Mouse (Mus musculus): ENCODE results near the gene Arnt2. TPM values are rescaled to one million over a fixed set of nuclear protein-coding genes. Genes with fewer than 3 reads are reported as not detected.
A peak's percentile ranks its signal among the peaks of the same experiment; 100 is the strongest.

Gene Arnt2
- total and polyA plus RNA-seq, 3 experiments, result 0.05 TPM; not detected in 2

DNA sequence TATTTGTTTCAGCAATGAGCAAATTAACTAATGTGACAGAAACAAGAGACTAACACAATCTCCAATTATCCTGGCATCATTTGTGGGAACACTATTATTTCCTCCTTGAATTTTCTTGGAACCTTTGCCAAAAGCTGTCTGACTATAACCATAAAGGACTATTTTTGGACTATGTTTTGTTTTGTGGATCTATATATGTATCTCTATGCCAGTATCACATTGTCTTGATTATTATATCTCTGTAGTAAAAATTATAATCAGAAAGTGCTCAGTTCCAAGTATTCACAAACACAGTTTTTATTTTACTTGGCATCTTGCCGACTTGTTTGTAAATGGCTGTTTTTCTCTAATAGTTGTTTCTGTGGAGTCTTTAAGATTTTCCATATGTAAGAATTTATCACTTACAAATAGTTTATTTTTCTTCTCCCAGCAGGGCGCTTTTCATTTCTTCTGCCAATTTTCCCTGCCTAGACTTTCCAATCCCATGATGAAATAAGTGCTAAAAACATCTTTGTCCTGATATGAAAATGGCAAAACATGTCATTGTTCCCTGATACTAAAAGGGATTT lies 32.5 kb upstream of the Arnt2 start:
- DNase-seq (ENCODE audit: low spot score) (no peak), ATAC-seq (ENCODE audit: extremely low read depth, insufficient number of reproducible peaks, low FRiP score, poor library complexity, severe bottlenecking) (no peak)
- no peak for TF ChIP-seq POLR2AphosphoS5 (IDR thresholded peaks at IDR 0.05; ENCODE audit: insufficient replicate concordance, low read depth, low read length)
- TF ChIP-seq GATA2 (IDR thresholded peaks at IDR 0.05; ENCODE audit: borderline replicate concordance, low read depth, low read length), result no peak
- no peak for TF ChIP-seq TAL1 (conservative IDR thresholded peaks at IDR 0.05; ENCODE audit: low read depth, low read length)
- no peak for TF ChIP-seq CTCF (IDR thresholded peaks at IDR 0.05; ENCODE audit: low read depth, low read length)
- TF ChIP-seq GATA1 (IDR thresholded peaks at IDR 0.05; ENCODE audit: borderline replicate concordance, low read length), result no peak
- Histone ChIP-seq H3K4me3 (ENCODE audit: low read depth, low read length) (no peak overlapping the region), H3K4me1 (ENCODE audit: insufficient read depth, low read depth, low read length) (no peaks in the 10 kb centered on the region), H3K9me3 (replicated peaks) (no peaks in the 10 kb centered on the region), H3K36me3 (replicated peaks) (no peaks in the 10 kb centered on the region), H3K27me3 (ENCODE audit: insufficient read depth, low read length) (no peaks in the 10 kb centered on the region)

DNA sequence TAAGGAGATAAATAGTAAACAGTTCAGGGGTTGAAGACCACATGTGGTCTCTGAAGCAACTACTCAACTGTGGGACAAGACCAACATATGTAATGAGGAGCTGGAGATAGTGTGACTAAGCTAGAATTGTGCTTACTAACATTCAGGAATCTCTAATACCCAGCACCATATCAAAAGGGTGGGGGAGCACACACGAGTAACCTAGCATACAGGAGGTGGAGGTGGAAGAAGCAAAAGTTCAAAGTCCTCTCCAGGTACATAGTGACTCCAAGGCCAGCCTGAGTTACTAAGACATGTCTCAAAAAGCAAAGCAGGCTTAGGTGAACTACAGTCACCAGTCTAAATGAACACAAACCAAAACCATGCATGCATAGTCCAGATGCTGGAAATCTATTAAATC lies 29.6 kb upstream of the Arnt2 start:
- no peaks in the 10 kb centered on the region for H3K27me3 ChIP-seq (ENCODE audit: insufficient read depth, low read length)
- H3K4me1 ChIP-seq (ENCODE audit: insufficient read depth, low read depth, low read length), result no peaks in the 10 kb centered on the region
- no peaks in the 10 kb centered on the region for H3K36me3 ChIP-seq (replicated peaks)
- ATAC-seq (ENCODE audit: extremely low read depth, insufficient number of reproducible peaks, low FRiP score, poor library complexity, severe bottlenecking) (no peak), DNase-seq (ENCODE audit: low spot score) (no peak)
- no peak overlapping the region for H3K4me3 ChIP-seq (ENCODE audit: low read depth, low read length)
- no peaks in the 10 kb centered on the region for H3K9me3 ChIP-seq (replicated peaks)
- TF ChIP-seq GATA2 (IDR thresholded peaks at IDR 0.05; ENCODE audit: borderline replicate concordance, low read depth, low read length), result no peak
- TF ChIP-seq POLR2AphosphoS5 (IDR thresholded peaks at IDR 0.05; ENCODE audit: insufficient replicate concordance, low read depth, low read length), result no peak
- no peak for TF ChIP-seq TAL1 (conservative IDR thresholded peaks at IDR 0.05; ENCODE audit: low read depth, low read length)
- no peak for TF ChIP-seq GATA1 (IDR thresholded peaks at IDR 0.05; ENCODE audit: borderline replicate concordance, low read length)
- no peak for TF ChIP-seq CTCF (IDR thresholded peaks at IDR 0.05; ENCODE audit: low read depth, low read length)

DNA sequence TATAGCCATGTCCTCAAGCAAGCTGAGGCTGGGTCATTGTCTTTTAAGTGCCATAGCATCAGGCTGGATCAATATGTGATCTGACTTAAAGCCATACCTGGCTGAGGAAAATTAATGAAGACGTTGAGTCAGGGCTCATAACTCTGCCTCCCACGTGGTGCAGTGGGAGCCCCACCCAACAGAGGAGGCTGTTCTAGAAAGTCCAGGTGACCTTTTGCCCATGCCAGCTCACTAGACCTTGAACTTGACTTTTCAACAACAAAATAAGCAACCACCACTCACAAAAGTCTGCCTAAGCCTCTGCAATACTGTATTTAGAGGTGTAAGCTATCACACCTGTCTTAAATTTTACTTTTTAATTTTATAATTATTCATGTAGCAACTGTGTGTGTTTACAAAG lies 24.9 kb upstream of the Arnt2 start:
- H3K27me3 ChIP-seq (ENCODE audit: insufficient read depth, low read length), result no peaks in the 10 kb centered on the region
- no peak for DNase-seq (ENCODE audit: low spot score)
- H3K4me1 ChIP-seq (ENCODE audit: insufficient read depth, low read depth, low read length), result no peaks in the 10 kb centered on the region
- no peak overlapping the region for H3K4me3 ChIP-seq (ENCODE audit: low read depth, low read length)
- H3K36me3 ChIP-seq (replicated peaks), result no peaks in the 10 kb centered on the region
- TF ChIP-seq CTCF (IDR thresholded peaks at IDR 0.05; ENCODE audit: low read depth, low read length) (no peak), TAL1 (conservative IDR thresholded peaks at IDR 0.05; ENCODE audit: low read depth, low read length) (no peak), GATA2 (IDR thresholded peaks at IDR 0.05; ENCODE audit: borderline replicate concordance, low read depth, low read length) (no peak), GATA1 (IDR thresholded peaks at IDR 0.05; ENCODE audit: borderline replicate concordance, low read length) (no peak), POLR2AphosphoS5 (IDR thresholded peaks at IDR 0.05; ENCODE audit: insufficient replicate concordance, low read depth, low read length) (no peak)
- ATAC-seq (ENCODE audit: extremely low read depth, insufficient number of reproducible peaks, low FRiP score, poor library complexity, severe bottlenecking), result no peak
- no peaks in the 10 kb centered on the region for H3K9me3 ChIP-seq (replicated peaks)

DNA sequence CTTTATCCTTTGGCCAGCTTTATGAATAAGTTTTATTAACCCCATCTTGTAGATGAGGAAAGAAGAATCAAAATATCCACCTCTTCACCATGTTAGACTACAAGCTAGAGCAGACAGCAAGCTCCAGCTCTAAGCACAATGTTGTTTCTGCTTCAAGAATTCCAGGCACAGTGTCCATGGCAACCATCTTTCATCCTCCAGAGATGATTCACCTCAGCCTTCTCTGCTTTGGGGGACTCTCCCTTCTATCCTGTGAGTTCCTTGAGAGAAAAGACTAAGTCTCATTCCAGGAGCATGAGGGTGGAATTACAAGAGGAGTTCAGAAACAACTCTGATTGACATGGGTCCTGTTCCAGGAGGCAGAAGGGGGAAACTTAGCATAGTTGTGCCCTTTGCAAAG lies 22.2 kb upstream of the Arnt2 start:
- TF ChIP-seq GATA2 (IDR thresholded peaks at IDR 0.05; ENCODE audit: borderline replicate concordance, low read depth, low read length) (no peak), CTCF (IDR thresholded peaks at IDR 0.05; ENCODE audit: low read depth, low read length) (no peak), TAL1 (conservative IDR thresholded peaks at IDR 0.05; ENCODE audit: low read depth, low read length) (no peak), GATA1 (IDR thresholded peaks at IDR 0.05; ENCODE audit: borderline replicate concordance, low read length) (no peak), POLR2AphosphoS5 (IDR thresholded peaks at IDR 0.05; ENCODE audit: insufficient replicate concordance, low read depth, low read length) (no peak)
- Histone ChIP-seq H3K27me3 (ENCODE audit: insufficient read depth, low read length) (no peaks in the 10 kb centered on the region), H3K36me3 (replicated peaks) (no peaks in the 10 kb centered on the region), H3K4me1 (ENCODE audit: insufficient read depth, low read depth, low read length) (no peaks in the 10 kb centered on the region), H3K4me3 (ENCODE audit: low read depth, low read length) (no peak overlapping the region), H3K9me3 (replicated peaks) (no peaks in the 10 kb centered on the region)
- DNase-seq (ENCODE audit: low spot score) (no peak), ATAC-seq (ENCODE audit: extremely low read depth, insufficient number of reproducible peaks, low FRiP score, poor library complexity, severe bottlenecking) (no peak)

DNA sequence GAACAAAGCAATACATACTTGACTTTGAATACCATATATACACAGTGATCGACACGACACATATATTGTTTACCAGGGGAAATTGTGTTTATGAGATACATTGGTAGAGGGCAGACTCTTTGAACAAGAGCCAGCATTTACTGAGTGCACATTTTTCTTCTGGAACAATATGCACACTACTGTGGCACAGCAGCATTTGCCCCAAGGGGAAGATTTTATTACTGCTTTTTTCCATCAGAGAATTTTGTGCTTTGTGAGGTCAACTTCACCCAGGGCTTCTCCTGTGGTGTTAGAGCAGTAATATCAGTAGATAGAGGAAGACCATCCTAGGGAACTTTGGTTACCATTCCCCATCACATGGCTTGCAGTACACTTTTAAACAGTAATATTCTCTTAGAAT lies 17.2 kb upstream of the Arnt2 start:
- Histone ChIP-seq H3K9me3 (replicated peaks) (no peaks in the 10 kb centered on the region), H3K4me3 (ENCODE audit: low read depth, low read length) (no peak overlapping the region), H3K36me3 (replicated peaks) (no peaks in the 10 kb centered on the region), H3K27me3 (ENCODE audit: insufficient read depth, low read length) (no peaks in the 10 kb centered on the region), H3K4me1 (ENCODE audit: insufficient read depth, low read depth, low read length) (no peaks in the 10 kb centered on the region)
- no peak for DNase-seq (ENCODE audit: low spot score)
- no peak for ATAC-seq (ENCODE audit: extremely low read depth, insufficient number of reproducible peaks, low FRiP score, poor library complexity, severe bottlenecking)
- TF ChIP-seq GATA1 (IDR thresholded peaks at IDR 0.05; ENCODE audit: borderline replicate concordance, low read length), result no peak
- no peak for TF ChIP-seq POLR2AphosphoS5 (IDR thresholded peaks at IDR 0.05; ENCODE audit: insufficient replicate concordance, low read depth, low read length)
- no peak for TF ChIP-seq TAL1 (conservative IDR thresholded peaks at IDR 0.05; ENCODE audit: low read depth, low read length)
- TF ChIP-seq GATA2 (IDR thresholded peaks at IDR 0.05; ENCODE audit: borderline replicate concordance, low read depth, low read length), result no peak
- no peak for TF ChIP-seq CTCF (IDR thresholded peaks at IDR 0.05; ENCODE audit: low read depth, low read length)

DNA sequence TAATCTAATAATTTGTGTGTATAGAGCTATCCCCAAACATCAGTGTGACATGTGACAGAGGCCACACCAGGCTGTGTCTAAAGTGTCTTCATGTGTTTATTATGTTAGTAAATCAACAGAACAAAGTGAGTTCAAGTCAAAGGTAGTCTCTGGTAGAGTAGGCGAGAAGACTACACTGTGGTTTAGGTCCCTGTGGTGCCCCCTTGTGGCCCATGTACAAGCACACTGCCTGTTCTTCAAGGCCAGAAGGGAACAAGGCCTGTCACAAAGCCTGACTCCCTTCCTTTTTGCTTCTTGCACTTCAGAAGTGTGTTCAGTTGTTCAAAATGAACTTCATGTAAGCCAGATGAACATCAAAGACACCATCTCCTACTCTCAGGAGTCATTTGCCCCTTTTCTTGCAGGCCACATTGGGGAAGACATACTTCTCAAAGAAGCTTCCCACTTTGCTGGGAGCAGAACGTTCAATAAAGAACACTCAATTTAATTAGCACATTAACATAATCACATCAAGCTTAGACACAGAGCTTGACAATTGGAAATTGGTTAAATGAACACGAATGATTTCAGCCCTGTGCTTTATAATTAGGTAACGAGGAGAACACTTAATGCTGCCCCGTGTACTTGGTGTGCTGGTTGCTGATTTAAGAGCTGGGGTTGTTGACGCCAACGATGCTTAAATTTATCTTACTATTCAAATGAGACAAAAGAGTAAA lies 14.9 kb upstream of the Arnt2 start:
- TF ChIP-seq TAL1 (conservative IDR thresholded peaks at IDR 0.05; ENCODE audit: low read depth, low read length) (no peak), CTCF (IDR thresholded peaks at IDR 0.05; ENCODE audit: low read depth, low read length) (0 out of 2 replicates have a peak, but pooled peaks have one; percentile 13), GATA2 (IDR thresholded peaks at IDR 0.05; ENCODE audit: borderline replicate concordance, low read depth, low read length) (no peak)
- ATAC-seq (ENCODE audit: extremely low read depth, insufficient number of reproducible peaks, low FRiP score, poor library complexity, severe bottlenecking), result no peak
- no peak overlapping the region for H3K4me3 ChIP-seq (ENCODE audit: low read depth, low read length)
- no peaks in the 10 kb centered on the region for H3K36me3 ChIP-seq (replicated peaks)
- no peaks in the 10 kb centered on the region for H3K27me3 ChIP-seq (ENCODE audit: insufficient read depth, low read length)
- H3K9me3 ChIP-seq (replicated peaks), result no peaks in the 10 kb centered on the region
- DNase-seq (ENCODE audit: low spot score), result no peak
- no peaks in the 10 kb centered on the region for H3K4me1 ChIP-seq (ENCODE audit: insufficient read depth, low read depth, low read length)

Data from G1E (cell line).